Mouse (Mus musculus) kidney, adult 11 months (tissue): ENCODE measurements around the gene Rnasel.

ENCODE experiments used
- DNase-seq: peaks from one replicate; pipeline ENCODE4 v3.0.0; 2022

The Rnasel gene

DNA sequence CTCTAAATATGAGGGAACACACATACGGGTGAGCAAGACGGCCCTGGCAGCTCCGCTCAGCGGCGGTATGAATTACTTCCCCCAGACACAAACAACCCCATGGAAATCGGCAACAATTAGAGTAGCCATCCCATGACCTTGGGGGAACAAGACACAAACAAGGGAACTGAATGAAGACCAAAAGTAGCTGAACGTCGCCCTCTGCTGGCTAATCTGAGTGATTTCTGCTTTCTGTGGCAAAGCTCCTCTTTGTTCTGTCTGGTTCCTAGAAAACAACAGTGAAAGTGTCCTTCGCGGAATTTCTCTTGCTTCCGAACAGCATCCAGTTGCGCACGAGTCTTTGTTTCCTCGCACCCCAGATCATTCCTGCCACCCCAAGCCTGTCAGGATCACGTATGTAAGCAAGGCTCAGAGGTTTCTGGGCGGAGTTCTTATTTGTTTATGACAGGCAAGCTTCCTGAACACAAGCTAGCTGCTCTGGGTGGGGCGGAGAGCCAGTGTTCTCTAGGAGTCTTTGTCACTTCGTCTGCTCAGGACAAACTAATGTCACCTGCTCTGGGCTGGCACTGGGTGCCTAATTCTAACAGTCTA lies at the start of gene Rnasel:
Gene Rnasel (plus strand): TSS at position 216 of the 591 bp plus-strand sequence.
- peak; percentile 50 for DNase-seq

DNA sequence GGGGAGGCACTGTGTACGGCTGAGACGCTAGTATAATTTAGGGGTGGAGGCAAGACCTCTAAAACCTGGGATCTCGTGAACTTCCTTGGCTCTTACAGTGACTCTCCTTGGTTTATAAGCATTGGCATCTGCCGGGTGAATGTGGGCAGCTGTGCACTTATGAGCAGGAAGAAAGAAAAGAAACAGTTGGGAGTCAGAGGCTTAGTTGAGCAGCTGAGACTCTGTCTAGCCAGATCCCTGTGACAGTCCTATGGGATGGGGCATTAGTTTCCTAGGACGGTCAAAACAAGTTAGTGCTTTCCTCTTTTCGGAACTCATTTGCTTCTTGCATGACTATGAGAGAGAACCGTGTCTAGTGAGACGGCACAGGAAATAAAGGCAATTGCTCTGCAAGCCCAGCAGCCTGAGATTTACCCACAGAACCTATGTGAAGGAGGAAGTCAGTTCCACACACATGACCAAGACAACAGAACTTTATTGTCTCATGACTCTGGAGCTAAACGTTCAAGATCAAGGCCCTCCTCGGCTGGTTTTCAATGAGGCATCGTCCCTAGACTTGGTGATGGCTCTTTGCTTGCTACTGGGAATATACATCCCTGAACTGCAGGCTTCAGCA lies 48.7 kb upstream of the Rnasel start:
- no peak for DNase-seq

GRCm38 (mm10) chr1:153701461-153701860 lies 47.8 kb upstream of the Rnasel start:
- no peak for DNase-seq

DNA sequence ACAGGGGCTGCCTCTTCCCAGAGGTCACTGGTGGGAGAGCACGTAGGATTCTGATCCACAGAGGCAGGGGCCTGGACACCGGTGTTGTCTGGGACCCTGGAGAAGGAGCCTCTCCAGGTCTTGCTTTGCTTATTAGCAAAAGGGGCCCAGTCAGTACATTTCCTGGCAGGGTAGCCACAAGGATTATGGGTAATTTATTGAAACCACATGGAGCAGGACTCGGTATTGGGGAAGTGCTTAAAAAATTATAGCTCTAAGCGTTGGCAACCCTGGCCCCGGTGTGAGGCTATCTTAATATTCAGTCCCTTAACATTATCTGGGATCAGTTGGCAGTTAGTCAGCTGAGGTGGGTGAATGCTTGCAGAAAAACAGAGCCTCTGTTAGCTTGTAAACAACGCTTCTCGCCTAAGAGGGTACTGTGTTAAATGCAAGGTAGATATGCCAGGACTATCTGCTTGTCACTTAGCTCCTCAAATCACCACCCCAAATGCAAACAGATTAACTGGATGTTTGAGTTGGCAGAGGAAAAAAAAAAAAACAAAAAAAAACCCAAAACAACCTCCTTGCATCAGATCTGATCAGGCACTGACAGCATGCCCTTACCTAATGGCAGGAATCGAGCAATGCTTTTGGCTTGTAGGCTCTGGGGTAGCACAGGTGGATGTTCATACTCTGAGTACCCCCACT lies 46.9 kb upstream of the Rnasel start:
- DNase-seq: no peak

- no peak for DNase-seq
Measured at GRCm38 (mm10) chr1:153702853-153703410, 46.3 kb upstream of the Rnasel start.

- DNase-seq: no peak
Measured at GRCm38 (mm10) chr1:153703445-153703991, 45.7 kb upstream of the Rnasel start.

DNA sequence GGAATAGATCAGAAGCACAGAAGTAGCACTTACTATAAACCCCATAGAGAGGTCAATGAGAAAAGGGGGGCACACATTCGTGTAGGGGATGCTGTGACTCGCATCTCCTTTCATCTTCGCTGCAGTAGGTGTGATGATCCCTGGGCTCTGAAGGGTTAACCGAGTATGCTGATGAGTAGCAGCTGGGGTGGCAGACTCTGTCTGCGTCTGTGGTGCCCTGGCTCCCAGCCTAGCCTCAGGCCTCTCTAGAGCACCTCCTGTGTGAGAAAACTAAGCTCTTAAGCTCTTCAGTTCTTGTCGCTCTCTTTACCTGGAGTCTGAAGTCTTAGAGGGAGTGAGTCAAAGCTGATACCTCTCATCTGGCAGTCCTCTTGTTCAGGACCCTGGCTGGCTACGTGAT lies 45.1 kb upstream of the Rnasel start:
- no peak for DNase-seq

DNA sequence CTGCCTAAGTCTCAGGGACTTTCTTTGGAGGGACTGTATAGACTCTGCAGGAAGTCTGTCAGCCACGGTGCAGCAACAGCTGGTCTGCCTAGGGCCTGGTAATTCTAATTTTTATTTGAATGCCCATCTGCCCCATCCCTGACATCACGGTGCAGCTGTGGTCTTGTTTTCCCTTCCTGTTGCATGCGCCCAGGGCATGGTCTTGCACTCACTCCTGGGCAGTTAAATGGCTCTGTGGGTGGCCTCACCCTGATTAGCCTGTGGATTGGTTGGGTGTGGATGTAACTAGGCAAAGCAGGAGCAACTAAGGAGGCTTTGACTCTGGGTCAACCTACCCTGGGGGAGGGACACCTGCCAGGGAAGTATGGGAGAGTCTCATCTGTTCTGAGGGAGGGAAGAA lies 44.2 kb upstream of the Rnasel start:
- DNase-seq: no peak

DNA sequence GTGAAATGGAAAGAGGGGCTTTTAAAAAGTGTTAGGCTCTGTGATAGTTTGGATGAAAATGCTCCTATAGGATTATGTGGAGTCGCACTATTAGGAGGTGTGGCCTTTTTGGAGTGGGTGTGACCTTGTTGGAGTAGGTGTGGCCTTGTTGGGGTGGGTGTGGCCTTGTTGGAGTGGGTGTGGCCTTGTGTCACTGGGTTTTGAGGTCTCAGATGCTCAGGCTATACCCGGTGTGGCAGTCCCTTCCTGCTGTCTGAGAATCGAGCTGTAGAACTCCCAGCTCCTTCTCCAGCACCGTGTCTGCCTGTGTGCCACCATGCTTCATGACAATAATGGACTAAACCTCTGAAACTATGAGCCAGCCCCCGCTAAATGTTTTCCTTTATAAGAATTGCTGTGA lies 40.6 kb upstream of the Rnasel start:
- DNase-seq: no peak

- no peak for DNase-seq
Measured at GRCm38 (mm10) chr1:153709451-153709850, 39.8 kb upstream of the Rnasel start.

DNA sequence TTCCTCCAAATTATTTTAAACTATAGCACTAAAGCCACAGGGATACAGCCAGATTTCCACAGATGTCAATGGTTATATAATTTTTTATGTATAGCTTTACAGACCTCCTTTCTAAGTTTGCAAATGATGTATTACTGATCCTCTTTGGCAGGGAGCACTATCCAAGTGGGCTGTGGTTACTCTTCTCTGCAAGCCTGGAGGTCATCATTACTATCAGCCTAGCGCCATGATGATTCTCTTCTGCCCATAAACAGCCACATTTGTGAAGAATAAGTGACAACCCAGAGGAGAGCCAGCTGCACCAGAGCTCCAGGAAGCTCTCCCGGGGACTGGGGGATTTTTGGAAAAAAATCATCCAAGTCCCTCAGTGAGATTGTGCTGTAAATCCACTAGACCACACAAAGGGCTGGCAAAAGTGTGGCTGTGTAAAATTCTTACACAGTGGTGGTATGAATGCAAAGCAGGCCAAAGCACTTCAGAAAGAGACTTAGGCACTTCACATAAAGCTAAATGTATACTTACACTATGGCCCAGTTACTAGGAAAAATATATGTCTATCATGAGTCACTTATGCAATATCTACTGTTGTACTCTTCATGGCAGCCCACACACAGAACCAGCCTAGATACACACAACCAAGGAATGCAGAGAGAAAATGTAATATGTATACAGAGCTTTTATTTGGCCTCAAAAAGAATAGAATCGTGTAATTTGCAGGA lies 37.5 kb upstream of the Rnasel start:
- DNase-seq: no peak

- no peak for DNase-seq
Measured at GRCm38 (mm10) chr1:153712633-153713032, 36.6 kb upstream of the Rnasel start.

DNA sequence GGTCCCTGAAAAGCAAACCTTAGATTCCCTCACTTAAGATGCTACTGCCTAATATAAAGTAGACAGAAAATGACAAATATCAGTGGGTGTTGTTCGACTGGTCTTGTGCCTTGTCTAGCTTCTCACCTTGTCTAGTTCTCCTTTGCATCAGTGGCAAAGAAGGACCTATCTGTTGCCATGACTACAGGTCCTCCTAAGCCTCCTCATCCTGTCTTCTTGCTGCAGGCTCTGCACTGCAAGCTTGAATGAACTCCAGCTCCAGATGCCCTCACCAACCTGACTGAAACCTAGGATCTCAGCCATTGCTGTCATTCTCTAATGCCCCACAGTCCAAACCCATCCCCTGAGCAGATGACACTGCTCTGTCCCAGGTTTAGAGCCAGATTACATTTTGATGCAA lies 31.2 kb upstream of the Rnasel start:
- no peak for DNase-seq

GRCm38 (mm10) chr1:153720935-153721334 lies 28.3 kb upstream of the Rnasel start:
- DNase-seq: no peak

DNA sequence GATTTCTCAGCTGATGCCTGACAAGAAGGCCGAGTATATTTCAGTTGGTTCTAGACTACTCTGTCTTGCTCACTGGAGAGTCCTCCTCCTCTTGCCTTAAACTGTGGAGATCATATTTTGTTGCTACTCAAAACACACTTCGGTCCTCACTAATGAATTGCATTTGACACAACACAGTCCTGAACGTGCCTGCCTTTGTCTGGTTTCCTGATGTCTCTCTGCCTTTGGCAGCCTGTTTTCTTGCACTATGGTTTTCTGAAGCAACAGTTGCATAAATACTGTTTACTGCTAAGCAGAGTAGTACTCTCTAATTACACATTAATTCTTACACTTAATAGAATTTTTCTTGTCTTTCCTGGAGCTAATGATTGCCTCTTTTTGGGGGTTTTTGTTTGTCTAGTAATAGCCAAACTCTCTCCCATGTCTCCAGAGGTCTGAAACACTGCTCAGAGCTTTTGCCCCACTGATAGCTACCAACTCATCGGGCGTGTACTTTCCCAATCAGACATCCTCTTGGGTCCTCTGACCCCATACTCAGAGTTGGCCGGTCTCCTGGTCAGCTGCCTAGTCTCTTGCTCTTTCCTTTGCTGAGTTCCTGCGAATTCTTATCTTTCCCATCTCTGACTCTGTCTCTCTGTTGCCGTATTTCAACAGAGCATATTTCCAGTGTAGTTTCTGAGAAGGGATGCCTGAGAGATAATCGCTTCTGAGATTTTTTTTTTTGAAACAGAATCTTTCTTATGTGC lies 27.5 kb upstream of the Rnasel start:
- DNase-seq: no peak

DNA sequence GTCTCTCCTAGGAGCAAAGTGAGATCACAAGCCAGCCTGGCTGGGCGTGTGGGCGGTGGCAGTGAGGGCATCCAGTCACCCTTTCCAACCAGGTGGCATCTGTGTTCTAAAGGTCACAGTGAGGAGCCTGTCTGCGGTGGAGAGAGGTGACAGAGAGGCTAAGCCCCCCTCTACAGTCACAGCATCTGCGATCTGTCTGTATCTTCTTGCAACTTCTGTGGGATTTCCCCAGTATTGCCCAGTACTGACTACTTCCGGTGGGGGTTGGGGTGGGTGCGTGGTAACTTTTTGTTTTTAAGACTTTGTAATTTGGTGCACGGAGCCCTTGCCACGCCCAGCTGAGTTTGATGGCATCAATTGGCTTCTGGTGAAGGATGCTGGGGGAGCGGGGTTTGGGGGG lies 25.8 kb upstream of the Rnasel start:
- DNase-seq: no peak

- no peak for DNase-seq
Measured at GRCm38 (mm10) chr1:153726636-153727035, 22.6 kb upstream of the Rnasel start.

DNA sequence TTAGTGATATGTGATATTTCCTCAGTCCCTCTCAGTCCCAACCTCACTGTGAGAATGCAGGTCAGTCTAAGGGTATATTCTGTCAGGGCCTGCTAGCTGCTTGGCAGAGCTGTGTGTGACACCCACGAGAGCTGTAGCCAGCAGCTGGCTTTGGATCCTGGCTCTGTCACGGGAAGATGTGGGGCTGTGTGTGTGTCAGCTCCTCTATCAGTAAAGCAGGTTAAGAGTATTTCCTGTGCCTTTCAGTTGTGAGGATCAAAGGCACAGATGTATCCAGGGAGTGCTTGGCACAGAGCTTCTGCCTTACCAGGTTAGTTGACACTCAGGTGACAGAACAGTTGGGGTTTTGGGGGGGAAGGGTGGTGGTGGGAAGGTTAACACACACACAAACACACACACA lies 19.4 kb upstream of the Rnasel start:
- DNase-seq: no peak

GRCm38 (mm10) chr1:153730671-153731070 lies 18.6 kb upstream of the Rnasel start:
- peak; percentile 50 for DNase-seq

GRCm38 (mm10) chr1:153733181-153733580 lies 16.0 kb upstream of the Rnasel start:
- no peak for DNase-seq

DNA sequence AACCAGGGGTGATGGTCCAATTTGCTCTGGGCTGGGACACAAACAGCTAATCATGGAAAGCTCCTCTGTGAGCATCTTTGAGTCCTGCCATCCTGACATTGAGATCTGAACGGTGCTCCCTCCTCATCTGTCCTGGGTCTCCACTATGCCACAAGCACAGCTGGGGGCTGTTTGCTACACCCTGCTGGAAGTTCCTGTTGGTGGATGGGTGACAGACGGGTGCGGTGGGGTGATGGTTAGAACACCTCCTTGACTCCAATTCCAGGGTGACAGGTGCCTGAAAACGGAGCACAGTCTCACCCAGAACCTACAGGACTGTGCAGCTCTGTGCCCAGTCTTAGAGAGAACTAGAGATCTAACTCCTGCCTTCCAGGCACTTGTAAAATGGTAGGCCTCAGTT lies 14.4 kb upstream of the Rnasel start:
- no peak for DNase-seq

- no peak for DNase-seq
Measured at GRCm38 (mm10) chr1:153736096-153736495, 13.1 kb upstream of the Rnasel start.
